Comparison of ENCODE assay signal across 8 mouse cellular contexts in genomic region chr4:149103875-149104561, GRCm38 (mm10). TPM values are rescaled to one million over a fixed set of nuclear protein-coding genes. Genes with fewer than 3 reads are reported as not detected.
DNase-seq lines count a peak whose midpoint lies in the region; ATAC-seq lines count a peak whose summit lies in the region.

TSS of gene Dffa (plus strand) at chr4:149104146.

- no peaks in the 10 kb centered on the region for H3K9me3 ChIP-seq in hindbrain, embryonic 16.5 days (ENCODE audit: control insufficient read depth, low read length)

- no peaks in the 10 kb centered on the region for H3K27me3 ChIP-seq in hindbrain, embryonic 16.5 days (replicated peaks; ENCODE audit: control insufficient read depth, insufficient read depth, low read length)

- peak within 1 kb of the TSS; percentile 76 for H3K9ac ChIP-seq in hindbrain, embryonic 16.5 days (ENCODE audit: low read depth, low read length)

- DNase-seq in T-cell, adult 2 months (ENCODE audit: low spot score): peak; percentile 87
- DNase-seq in cerebellum, postnatal 36 days: peak; percentile 91 to 93
- DNase-seq in gastrocnemius, adult 18-20 months (ENCODE audit: low spot score): peak; percentile 95
- DNase-seq in left cerebral cortex, adult 18-20 months (ENCODE audit: low spot score in 2 of 2): peak; percentile 94 to 95
- DNase-seq in right cerebral cortex, adult 18-20 months: peak; percentile 94
- peak; percentile 66 for DNase-seq in urinary bladder, postnatal 10 days (ENCODE audit: low spot score)

- peak within 1 kb of the TSS; percentile 67 for H3K4me2 ChIP-seq in hindbrain, embryonic 16.5 days (ENCODE audit: low read length)

- peak; percentile 91 for ATAC-seq in hindbrain, embryonic 16.5 days

- peaks cover 11% of the 10 kb centered on the region for H3K4me1 ChIP-seq in hindbrain, embryonic 16.5 days (ENCODE audit: control insufficient read depth, insufficient read depth, low read depth, low read length)

- H3K36me3 ChIP-seq in hindbrain, embryonic 16.5 days (ENCODE audit: control insufficient read depth, insufficient read depth, low read length): peaks cover 14% of the 10 kb centered on the region; the same call in 1 of the 2 replicates
- H3K36me3 ChIP-seq in macrophage (ENCODE audit: inconsistent target): no peaks in the 10 kb centered on the region; the same call in 1 of the 2 replicates

- no peak within 1 kb of the TSS for H3K27ac ChIP-seq in hindbrain, embryonic 16.5 days (ENCODE audit: low read depth, low read length)
- no peak within 1 kb of the TSS for H3K27ac ChIP-seq in macrophage

- under 1% methylated on average over 35 of the region's 35 CpGs for WGBS in hindbrain, embryonic 16.5 days
- WGBS in macrophage (ENCODE audit: missing documents): under 1% methylated on average over 29 of the region's 35 CpGs

- H3K79me2 ChIP-seq in macrophage (ENCODE audit: inconsistent target): peaks cover 3% of the 10 kb centered on the region

- H3K4me3 ChIP-seq in hindbrain, embryonic 16.5 days (ENCODE audit: low read length): peak within 1 kb of the TSS; percentile 59
- peak within 1 kb of the TSS; percentile 74 for H3K4me3 ChIP-seq in macrophage (ENCODE audit: inconsistent target)

RNA-seq across cellular contexts. Expression of gene Dffa, which starts in this region (rescaled TPM):
- total RNA-seq in gastrocnemius, adult 18-20 months (2021): 10 to 100 TPM; 72.7 to 76.3 TPM
- polyA plus RNA-seq in hindbrain, embryonic 16.5 days (2015; fragmentation: Nextera tagmentation; extraction: Ambion mirVana): 24.6 and 25.6 TPM in 2 replicates
- total RNA-seq in left cerebral cortex, adult 18-20 months (2021): 10 to 100 TPM; 58.9 to 62.9 TPM
- total RNA-seq in macrophage (2018; cell fraction: chromatin; rRNA removed): 10 to 100 TPM in 15 of 26 experiments, 1 to 10 TPM in 11; 3.8 to 24.3 (median 12.2) TPM
- 10 to 100 TPM; 15.4 to 26.7 (median 20.1) TPM for total RNA-seq in macrophage (2018; cell fraction: cytosol; rRNA removed)
- total RNA-seq in macrophage (2018; cell fraction: nucleus; rRNA removed): 10 to 100 TPM in 19 of 26 experiments, 1 to 10 TPM in 7; 4.5 to 25.9 (median 14.1) TPM
- 13.1 to 22.2 TPM (median 19.3 TPM) in 3 replicates for polyA plus RNA-seq in macrophage (2018)
